Mouse (Mus musculus) C2C12 (cell line): Measurements from ENCODE around the gene Elavl4. TPM values are rescaled to one million over a fixed set of nuclear protein-coding genes. Genes with fewer than 3 reads are reported as not detected.

Experiments used
- H3K27me3 ChIP-seq: one replicate; pipeline ENCODE4 v1.6.1; 2011; ENCODE audit not compliant: control insufficient read depth, insufficient read depth, insufficient read length
- H3K36me3 ChIP-seq: one replicate; pipeline ENCODE4 v1.6.1; 2011; ENCODE audit not compliant: control insufficient read depth, insufficient read depth
- H3K4me3 ChIP-seq: one replicate; pipeline ENCODE4 v1.5.1; 2011; ENCODE audit warnings: mild to moderate bottlenecking, control low read depth; ENCODE audit not compliant: poor library complexity, insufficient read depth, severe bottlenecking
- H3K79me2 ChIP-seq: one replicate; pipeline ENCODE4 v1.6.1; 2011; ENCODE audit not compliant: control insufficient read depth, insufficient read depth
- H3K79me3 ChIP-seq: one replicate; pipeline ENCODE4 v1.6.1; 2011; ENCODE audit warnings: low read depth, control low read depth
- H3ac ChIP-seq: one replicate; pipeline ENCODE3; 2011; ENCODE audit warnings: low read depth; ENCODE audit not compliant: control insufficient read depth, insufficient read length
- CEBPB ChIP-seq: IDR thresholded peaks from one replicate; pipeline ENCODE4 v1.6.1; 2011; ENCODE audit warnings: low read depth, mild to moderate bottlenecking, control low read depth, moderate library complexity
- CTCF ChIP-seq: IDR thresholded peaks from one replicate; pipeline ENCODE4 v1.5.1; 2011; ENCODE audit not compliant: control insufficient read depth, insufficient read depth, insufficient read length
- FOSL1 ChIP-seq: IDR thresholded peaks from one replicate; pipeline ENCODE4 v1.8.0; 2011; ENCODE audit warnings: mild to moderate bottlenecking, low read length; ENCODE audit not compliant: poor library complexity, insufficient read depth, severe bottlenecking
- MAX ChIP-seq: IDR thresholded peaks from one replicate; pipeline ENCODE4 v1.6.1; 2011; ENCODE audit warnings: mild to moderate bottlenecking, control low read depth
- MYOD1 ChIP-seq: IDR thresholded peaks from one replicate; pipeline ENCODE4 v1.6.1; 2011; ENCODE audit warnings: low read depth; ENCODE audit not compliant: control insufficient read depth, insufficient read length
- MYOG ChIP-seq: IDR thresholded peaks from one replicate; pipeline ENCODE4 v1.6.1; 2011; ENCODE audit not compliant: control insufficient read depth, insufficient read length; ENCODE audit errors: extremely low read depth
- USF1 ChIP-seq: IDR thresholded peaks from one replicate; pipeline ENCODE4 v1.6.1; 2011; ENCODE audit warnings: low read depth, mild to moderate bottlenecking, control low read depth, moderate library complexity
- polyA plus RNA-seq: library from polyadenylated mRNA; unstranded; fragments of >200 nt; fragmentation: generic; extraction: Trizol; gene quantifications from one replicate; pipeline ENCODE4 v1.2.1, GENCODE M21; 2012; ENCODE audit warnings: missing spikeins

Elavl4 gene
- polyA plus RNA-seq, 1 experiment, result not detected

DNA sequence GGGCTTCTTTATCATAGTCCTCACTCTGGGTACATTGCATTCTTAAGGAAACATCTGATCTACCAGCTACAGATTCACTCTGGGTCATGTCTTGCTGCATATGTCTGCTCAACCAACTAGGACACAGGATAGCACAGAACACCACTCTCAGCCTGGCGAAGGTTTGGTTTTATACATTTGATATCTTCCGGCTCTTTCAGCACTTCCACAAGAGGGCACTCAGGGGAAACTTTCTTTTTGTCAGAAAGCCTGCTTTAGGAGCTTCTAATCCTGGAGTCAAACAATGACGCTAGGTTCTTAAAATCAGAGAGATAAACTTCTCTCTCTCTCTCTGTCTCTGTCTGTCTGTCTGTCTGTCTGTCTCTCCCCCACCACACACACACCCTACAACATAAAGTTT, 27.8 kb downstream of the Elavl4 start:
- TF ChIP-seq MAX (no peak), MYOD1 (no peak), CTCF (no peak), MYOG (no peak), USF1 (no peak), CEBPB (no peak), FOSL1 (no peak)
- Histone ChIP-seq H3K36me3 (no peaks in the 10 kb centered on the region), H3K27me3 (no peaks in the 10 kb centered on the region), H3K4me3 (no peak overlapping the region), H3K79me3 (no peaks in the 10 kb centered on the region), H3K79me2 (no peaks in the 10 kb centered on the region), H3ac (no peak overlapping the region)

DNA sequence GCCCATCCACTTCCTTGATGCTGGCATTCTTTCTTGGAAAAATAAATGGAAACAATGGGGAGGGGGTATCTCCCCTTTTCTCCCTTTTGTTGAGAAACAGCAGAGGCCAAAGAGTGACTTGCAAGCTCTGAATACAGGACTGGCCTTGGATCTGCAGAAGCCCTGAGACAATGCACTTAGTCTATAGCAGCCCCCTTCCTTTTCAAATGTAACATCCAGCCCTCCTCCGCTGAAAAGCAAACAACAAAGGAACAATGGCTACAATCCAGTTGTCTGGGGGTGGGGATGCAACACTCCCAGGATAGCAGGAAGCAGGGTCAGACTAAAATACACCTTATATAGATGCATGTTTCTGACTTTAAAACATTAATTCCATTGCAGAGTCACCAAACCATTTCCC, 39.6 kb downstream of the Elavl4 start:
- Histone ChIP-seq H3ac (no peak overlapping the region), H3K36me3 (no peaks in the 10 kb centered on the region), H3K4me3 (no peak overlapping the region), H3K27me3 (no peaks in the 10 kb centered on the region), H3K79me2 (no peaks in the 10 kb centered on the region), H3K79me3 (no peaks in the 10 kb centered on the region)
- TF ChIP-seq MYOD1, result no peak
- no peak for TF ChIP-seq USF1
- no peak for TF ChIP-seq MAX
- TF ChIP-seq MYOG, result no peak
- no peak for TF ChIP-seq CEBPB
- TF ChIP-seq CTCF, result no peak
- no peak for TF ChIP-seq FOSL1

DNA sequence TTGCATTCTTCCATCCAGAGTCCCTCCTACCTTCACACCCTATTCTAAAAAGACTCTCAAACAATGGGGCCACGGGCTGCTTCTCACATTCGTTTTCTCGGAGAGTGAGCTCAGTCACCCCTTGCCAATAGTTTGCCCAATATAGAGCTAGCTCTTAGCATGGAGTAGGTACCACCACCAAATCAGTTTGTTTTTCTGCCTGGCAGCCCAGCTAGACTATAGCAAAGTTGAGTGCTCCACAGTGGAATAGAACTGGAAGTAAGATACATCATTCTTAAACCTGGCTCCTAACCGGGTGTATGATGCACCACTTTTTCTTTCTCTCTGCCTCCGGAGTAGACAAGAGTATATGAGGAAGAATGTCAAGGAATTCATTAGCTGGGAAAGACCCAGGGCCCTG, 44.7 kb downstream of the Elavl4 start:
- TF ChIP-seq FOSL1 (no peak), MYOG (no peak), USF1 (no peak), MYOD1 (no peak), CTCF (no peak), MAX (no peak), CEBPB (no peak)
- Histone ChIP-seq H3K36me3 (no peaks in the 10 kb centered on the region), H3K79me3 (no peaks in the 10 kb centered on the region), H3K27me3 (no peaks in the 10 kb centered on the region), H3ac (no peak overlapping the region), H3K4me3 (no peak overlapping the region), H3K79me2 (no peaks in the 10 kb centered on the region)

DNA sequence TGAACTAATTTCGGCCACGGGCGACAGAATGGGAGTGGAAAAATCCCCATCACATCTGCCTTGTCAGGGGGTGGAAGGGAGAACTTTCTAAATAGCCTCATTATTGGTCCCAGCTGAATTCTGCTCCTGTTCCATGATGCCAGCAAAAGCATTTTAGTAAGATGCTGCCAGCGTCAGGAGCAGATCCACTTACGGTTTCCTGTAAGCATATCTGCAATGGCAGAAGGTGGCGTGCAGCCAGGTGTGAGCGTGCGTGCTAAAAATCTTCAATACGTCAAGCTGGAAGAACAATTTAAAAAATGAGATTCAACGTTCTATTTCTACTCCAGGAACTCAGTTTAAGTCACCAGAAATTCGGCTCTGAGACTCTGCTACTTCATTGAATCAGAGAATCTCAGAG, 45.1 kb downstream of the Elavl4 start:
- H3K79me3 ChIP-seq, result no peaks in the 10 kb centered on the region
- TF ChIP-seq CTCF (no peak), MYOD1 (no peak), MYOG (no peak), MAX (no peak), FOSL1 (no peak), USF1 (no peak), CEBPB (no peak)
- H3K36me3 ChIP-seq, result no peaks in the 10 kb centered on the region
- no peaks in the 10 kb centered on the region for H3K27me3 ChIP-seq
- H3K79me2 ChIP-seq, result no peaks in the 10 kb centered on the region
- H3K4me3 ChIP-seq, result no peak overlapping the region
- no peak overlapping the region for H3ac ChIP-seq

DNA sequence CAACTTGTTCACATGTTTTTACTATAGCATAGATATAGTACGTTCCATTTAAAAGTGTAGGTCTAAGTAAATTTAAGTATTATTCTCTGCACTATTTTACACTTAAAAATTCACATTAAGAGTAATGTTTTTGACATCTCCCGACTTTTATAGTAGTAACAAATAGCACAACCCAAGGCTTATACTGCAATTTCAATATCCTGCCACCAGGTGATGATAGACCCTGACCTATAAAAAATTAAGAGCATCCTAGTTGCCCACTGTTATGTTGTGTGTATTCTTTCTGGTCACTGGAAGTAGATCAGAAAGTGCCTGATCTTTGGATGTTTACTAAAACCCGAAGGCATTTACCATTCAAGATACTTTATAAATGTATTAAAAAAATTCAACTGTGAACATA, 55.9 kb downstream of the Elavl4 start:
- no peak for TF ChIP-seq CEBPB
- H3K36me3 ChIP-seq, result no peaks in the 10 kb centered on the region
- no peak overlapping the region for H3ac ChIP-seq
- no peaks in the 10 kb centered on the region for H3K27me3 ChIP-seq
- H3K4me3 ChIP-seq, result no peak overlapping the region
- H3K79me3 ChIP-seq, result no peaks in the 10 kb centered on the region
- H3K79me2 ChIP-seq, result no peaks in the 10 kb centered on the region

DNA sequence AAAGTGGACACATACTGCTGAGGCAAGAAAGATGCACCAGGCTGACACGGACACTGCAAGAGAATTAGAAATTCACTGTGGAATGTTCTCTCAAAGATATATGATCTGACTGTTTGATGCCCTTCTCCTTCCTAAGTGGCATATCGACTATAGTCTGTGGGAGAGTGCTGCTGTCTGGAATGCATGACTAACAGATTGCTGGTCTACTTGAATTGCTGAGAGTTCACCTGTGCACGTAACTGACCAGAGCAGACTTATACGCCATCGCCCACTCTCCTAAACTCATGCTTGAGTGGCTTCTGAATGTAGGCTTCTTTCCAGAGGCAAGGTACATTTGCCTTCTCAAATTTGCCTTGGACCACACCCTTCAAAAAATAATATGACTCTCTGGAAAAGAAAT, 58.5 kb downstream of the Elavl4 start:
- Histone ChIP-seq H3K79me3 (no peaks in the 10 kb centered on the region), H3K4me3 (no peak overlapping the region), H3K79me2 (no peaks in the 10 kb centered on the region), H3K27me3 (no peaks in the 10 kb centered on the region), H3ac (no peak overlapping the region), H3K36me3 (no peaks in the 10 kb centered on the region)
- TF ChIP-seq CEBPB, result no peak
- TF ChIP-seq MYOG, result no peak
